Mouse (Mus musculus) brain, embryonic 14.5 days (tissue): ENCODE measurements at regions not wholly inside any gene's neighbourhood (a gene's known extent, or its start where the extent isn't known, plus 50 kb on each side); places are given as distances from the start of the nearest gene placed in this dataset.

Experiments
- CTCF ChIP-seq: fragments of 200-500 bp; IDR thresholded peaks from 2 replicates; pipeline ENCODE4 v1.5.1; 2012; ENCODE audit warnings: inconsistent platforms, mild to moderate bottlenecking, moderate library complexity, borderline replicate concordance; ENCODE audit not compliant: insufficient read depth, insufficient read length; ENCODE audit errors: extremely low read depth
- POLR2A ChIP-seq: fragments of 200-500 bp; IDR thresholded peaks from 2 replicates; pipeline ENCODE4 v1.6.1; 2012; ENCODE audit warnings: mild to moderate bottlenecking, inconsistent platforms, borderline replicate concordance; ENCODE audit not compliant: poor library complexity, insufficient read depth, insufficient read length, severe bottlenecking; ENCODE audit errors: extremely low read depth

GRCm38 (mm10) chr13:114684298-114684697 is 133.7 kb upstream of the Mocs2 start:
- TF ChIP-seq POLR2A, result no peak
- TF ChIP-seq CTCF, result no peak
